Mouse (Mus musculus) liver, postnatal 0 days (tissue): ENCODE data around the gene Hoxb8. TPM values are rescaled to one million over a fixed set of nuclear protein-coding genes. Genes with fewer than 3 reads are reported as not detected.

ENCODE experiments used
- ATAC-seq: fragments of 200-750 bp; cut with Nextera tagmentation; 2 replicates; pipeline ENCODE4 v1.8.0; 2017; ENCODE audit warnings: mild to moderate bottlenecking, moderate library complexity
- DNase-seq: peaks from one replicate; pipeline ENCODE4 v3.0.0-alpha.2; 2016
- H3K27ac ChIP-seq: fragments of 300-500 bp; sonication (generic); 2 replicates; pipeline ENCODE4 v1.5.1; 2014; ENCODE audit warnings: antibody characterized with exemption, moderate library complexity, mild to moderate bottlenecking, low read depth
- H3K27me3 ChIP-seq: fragments of 300-500 bp; sonication (generic); 2 replicates; pipeline ENCODE4 v1.6.1; 2014; ENCODE audit warnings: low read length, control low read depth, mixed read lengths; ENCODE audit not compliant: insufficient read depth
- H3K36me3 ChIP-seq: fragments of 300-500 bp; sonication (generic); replicated peaks from 2 replicates; pipeline ENCODE4 v1.6.1; 2014; ENCODE audit warnings: mild to moderate bottlenecking, control low read depth, low read length, moderate library complexity, mixed read lengths; ENCODE audit not compliant: insufficient read depth
- H3K4me1 ChIP-seq: fragments of 300-500 bp; sonication (generic); 2 replicates; pipeline ENCODE4 v1.6.1; 2014; ENCODE audit warnings: antibody characterized with exemption, mild to moderate bottlenecking, control low read depth; ENCODE audit not compliant: insufficient read depth
- H3K4me2 ChIP-seq: fragments of 300-500 bp; sonication (generic); 2 replicates; pipeline ENCODE4 v1.6.1; 2014; ENCODE audit warnings: low read depth, mild to moderate bottlenecking, low read length, moderate library complexity, mixed read lengths
- H3K4me3 ChIP-seq: fragments of 300-500 bp; sonication (generic); 2 replicates; pipeline ENCODE4 v1.5.1; 2014; ENCODE audit warnings: low read depth, low read length
- H3K9ac ChIP-seq: fragments of 300-500 bp; sonication (generic); replicated peaks from 2 replicates; pipeline ENCODE4 v1.6.1; 2014; ENCODE audit warnings: mild to moderate bottlenecking, moderate library complexity
- H3K9me3 ChIP-seq: fragments of 300-500 bp; sonication (generic); 2 replicates; pipeline ENCODE4 v1.6.1; 2016; ENCODE audit warnings: mild to moderate bottlenecking, control low read depth, low read length, mixed read lengths
- CTCF ChIP-seq: sonication (generic); IDR thresholded peaks from 2 replicates; pipeline ENCODE4 v1.5.1; 2016; ENCODE audit warnings: antibody characterized with exemption, low read depth
- EP300 ChIP-seq: IDR thresholded peaks from 2 replicates; pipeline ENCODE4 v1.6.1; 2016; ENCODE audit warnings: antibody characterized with exemption, low read depth, mild to moderate bottlenecking
- WGBS: fragments of 180-500 bp; shearing (Covaris S2); extraction: QIAGEN DNeasy Blood & Tissue Kit; methylation state at CpG from one replicate; pipeline ENCODE4 v1.1.7; 2014; ENCODE audit not compliant: insufficient replicate concordance; 5-methylcytosine and 5-hydroxymethylcytosine counted together
- polyA plus RNA-seq: library from polyadenylated mRNA; unstranded; fragments of >200 nt; fragmentation: Nextera tagmentation; extraction: Ambion mirVana; gene quantifications from 2 replicates; pipeline ENCODE4 v1.2.1, GENCODE M21; 2015

Gene Hoxb8
- polyA plus RNA-seq, 1 experiment from 2014 or later, result not detected

DNA sequence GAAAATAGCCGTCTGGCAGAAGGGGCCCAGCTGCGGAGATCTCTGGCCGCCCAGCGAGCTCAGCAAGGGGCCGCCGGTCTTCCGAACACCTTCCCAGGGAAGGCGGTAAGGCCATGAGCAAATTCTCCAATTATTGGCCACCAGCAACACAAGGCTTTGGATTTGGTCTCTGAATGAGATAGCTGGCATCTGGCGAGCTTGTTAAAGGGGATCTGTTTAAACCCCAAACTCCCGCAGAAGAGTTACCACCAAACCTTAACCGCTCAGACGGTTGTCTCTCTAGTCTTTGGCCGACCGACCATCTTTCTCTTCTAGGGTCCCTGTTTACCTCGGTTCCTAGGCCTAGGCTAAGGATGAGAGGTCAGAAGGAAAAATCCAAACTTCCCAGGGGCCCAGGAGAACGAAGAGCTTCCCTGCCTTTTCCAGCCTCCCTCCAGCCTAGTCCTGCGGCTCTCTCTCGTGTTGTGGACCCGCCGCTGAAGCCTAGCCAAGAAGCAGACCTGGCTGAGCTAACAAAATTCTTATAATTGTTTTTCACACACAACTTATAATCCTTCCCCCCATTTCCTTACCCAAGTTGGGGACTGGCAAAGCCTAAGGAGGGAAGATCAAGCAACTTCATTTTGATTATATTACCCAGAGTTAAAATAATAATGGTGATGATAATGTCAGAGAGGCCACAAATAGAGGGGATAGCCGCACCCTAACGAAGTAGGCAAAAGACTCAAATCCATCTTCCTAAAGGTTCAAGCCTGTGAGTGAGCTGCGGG is 20.9 kb downstream of the Hoxb8 start:
- no peak for DNase-seq
- Histone ChIP-seq H3K36me3 (no peaks in the 10 kb centered on the region), H3K9me3 (no peaks in the 10 kb centered on the region), H3K4me2 (no peak overlapping the region), H3K4me3 (no peak overlapping the region), H3K9ac (no peak overlapping the region), H3K27ac (no peak overlapping the region), H3K4me1 (no peaks in the 10 kb centered on the region), H3K27me3 (peaks cover 98% of the 10 kb centered on the region)
- TF ChIP-seq CTCF (no peak), EP300 (no peak)
- WGBS, result 35% methylated on average over 23 of the region's 23 CpGs
- no peak for ATAC-seq

GRCm38 (mm10) chr11:96303151-96304099 is 21.7 kb downstream of the Hoxb8 start, which contains the start of gene Hoxb5:
Gene Hoxb5, plus strand, starts transcription at chr11:96303336.
- no peaks in the 10 kb centered on the region for H3K9me3 ChIP-seq
- H3K36me3 ChIP-seq, result no peaks in the 10 kb centered on the region
- TF ChIP-seq CTCF, result peak; percentile 85
- TF ChIP-seq EP300, result no peak
- WGBS, result 1% methylated on average over 69 of the region's 69 CpGs
- H3K4me3 ChIP-seq, result peak within 1 kb of the TSS; percentile 38
- H3K27me3 ChIP-seq, result peaks cover 96% of the 10 kb centered on the region
- DNase-seq (peak; percentile 77), ATAC-seq (no peak)
- H3K27ac ChIP-seq, result no peak within 1 kb of the TSS
- peak within 1 kb of the TSS; percentile 65 for H3K4me2 ChIP-seq
- peak within 1 kb of the TSS; percentile 30; the same call in 1 of the 2 replicates for H3K9ac ChIP-seq
- H3K4me1 ChIP-seq, result no peaks in the 10 kb centered on the region

- Histone ChIP-seq H3K27me3 (peaks cover 95% of the 10 kb centered on the region), H3K4me2 (peak overlapping the region; percentile 65), H3K4me1 (no peaks in the 10 kb centered on the region), H3K9ac (no peak overlapping the region), H3K36me3 (no peaks in the 10 kb centered on the region), H3K9me3 (no peaks in the 10 kb centered on the region), H3K27ac (no peak overlapping the region), H3K4me3 (peak overlapping the region; percentile 25)
- no peak for ATAC-seq
- WGBS, result 6% methylated on average over 37 of the region's 38 CpGs
- DNase-seq, result no peak
- TF ChIP-seq EP300 (no peak), CTCF (no peak)
These were observed 22.9 kb downstream of the Hoxb8 start for GRCm38 (mm10) chr11:96304381-96305195.

DNA sequence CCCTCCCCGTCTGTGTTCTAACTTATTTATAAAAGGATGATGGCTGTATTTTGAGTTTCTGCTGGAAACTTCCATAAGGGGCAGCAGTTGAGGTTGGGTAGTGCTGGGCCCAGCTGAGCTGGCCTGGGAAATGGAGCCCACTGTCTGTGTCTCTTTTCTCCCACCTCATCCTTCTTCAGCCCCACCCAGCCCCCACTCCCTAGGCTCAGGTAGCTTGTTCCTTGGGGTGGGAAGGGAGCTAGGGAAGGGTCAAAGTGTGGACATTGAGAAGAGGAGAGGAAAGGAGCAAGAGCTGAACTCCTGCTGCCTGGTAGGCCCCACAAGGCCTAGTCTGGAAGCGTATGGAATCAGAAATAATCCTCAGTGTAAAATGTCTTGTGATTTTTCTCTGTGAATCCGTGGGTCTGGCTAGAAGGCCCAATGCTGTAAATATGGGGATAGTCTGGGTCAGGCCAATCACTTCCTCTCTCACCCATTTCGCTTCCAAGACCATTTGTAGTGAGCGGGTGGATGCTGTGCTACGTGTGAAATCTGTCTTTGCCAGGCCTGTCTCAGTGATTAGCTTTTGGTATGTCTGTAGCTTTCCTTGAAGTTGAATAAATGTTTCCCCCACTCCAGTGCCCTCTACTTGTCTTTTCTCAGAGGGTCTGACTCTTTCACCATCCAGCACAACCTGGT is 23.9 kb downstream of the Hoxb8 start:
- peaks cover 94% of the 10 kb centered on the region for H3K27me3 ChIP-seq
- H3K4me2 ChIP-seq, result no peak overlapping the region
- TF ChIP-seq EP300, result no peak
- no peak for TF ChIP-seq CTCF

GRCm38 (mm10) chr11:96306183-96306907 is 24.6 kb downstream of the Hoxb8 start:
- Histone ChIP-seq H3K27me3 (peaks cover 94% of the 10 kb centered on the region), H3K4me1 (peaks cover 4% of the 10 kb centered on the region; the same call in 1 of the 2 replicates), H3K9me3 (no peaks in the 10 kb centered on the region), H3K36me3 (no peaks in the 10 kb centered on the region), H3K27ac (no peak overlapping the region), H3K4me2 (no peak overlapping the region), H3K9ac (no peak overlapping the region), H3K4me3 (no peak overlapping the region)
- WGBS, result 44% methylated on average over 7 of the region's 7 CpGs
- DNase-seq (no peak), ATAC-seq (no peak)
- TF ChIP-seq CTCF (no peak), EP300 (no peak)

More for the DNA sequence above, 23.9 kb downstream of the Hoxb8 start:
- ATAC-seq (no peak), DNase-seq (no peak)
- Histone ChIP-seq H3K4me1 (no peaks in the 10 kb centered on the region), H3K4me3 (no peak overlapping the region), H3K36me3 (no peaks in the 10 kb centered on the region), H3K9ac (no peak overlapping the region), H3K27ac (no peak overlapping the region), H3K9me3 (no peaks in the 10 kb centered on the region)
- WGBS, result 55% methylated on average over 6 of the region's 6 CpGs
